Mouse (Mus musculus): ENCODE measurements around the gene Stub1. TPM values are rescaled to one million over a fixed set of nuclear protein-coding genes. Genes with fewer than 3 reads are reported as not detected.
"Not testable (repeated sequence)": the region's sequence is repeated elsewhere in the genome, so short reads cannot be mapped to it uniquely, and the experiment has no call there.

The Stub1 gene
- polyA plus RNA-seq, 1 experiment from 2014 or later = 353 TPM

DNA sequence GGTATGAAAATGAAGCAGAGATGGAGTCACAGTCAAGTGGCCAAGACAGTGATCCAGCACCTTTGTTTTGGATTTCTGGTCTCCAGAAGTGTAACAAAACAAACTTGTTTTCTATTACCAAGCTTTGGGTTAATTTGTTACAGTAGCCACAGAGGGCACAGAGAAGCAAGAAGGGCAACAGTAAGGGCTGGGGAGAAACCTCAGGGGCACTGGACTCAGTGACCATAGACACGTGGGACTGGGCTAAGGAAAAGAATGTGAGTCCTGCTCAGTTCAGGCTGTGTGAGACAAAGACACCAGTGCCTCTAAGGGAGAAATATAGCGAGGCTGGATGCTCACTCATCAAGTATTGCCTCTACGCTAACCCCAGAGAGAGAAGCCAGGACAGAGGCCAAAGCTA, 39.5 kb upstream of the Stub1 start:
- DNase-seq (ENCODE audit: low spot score) (no peak), ATAC-seq (ENCODE audit: insufficient number of reproducible peaks, low FRiP score, low TSS enrichment, low read depth) (no peak)
- 0 out of 2 replicates have a peak, but pooled peaks cover under 1% of the 10 kb centered on the region for H3K36me3 ChIP-seq (ENCODE audit: control insufficient read depth, insufficient read depth, low read length)
- H3K4me2 ChIP-seq (ENCODE audit: low read depth, severe bottlenecking) = no peak overlapping the region
- H3K27ac ChIP-seq (replicated peaks; ENCODE audit: low read depth, low read length) = no peak overlapping the region
- H3K9me3 ChIP-seq (ENCODE audit: control insufficient read depth, low read length) = no peaks in the 10 kb centered on the region
- no peak overlapping the region for H3K9ac ChIP-seq (ENCODE audit: low read length)
- peaks cover 14% of the 10 kb centered on the region for H3K4me1 ChIP-seq (ENCODE audit: control insufficient read depth, insufficient read depth, low read length)
- no peak overlapping the region for H3K4me3 ChIP-seq (ENCODE audit: low read depth, low read length)
- H3K27me3 ChIP-seq (ENCODE audit: control insufficient read depth, insufficient read depth, low read length) = no peaks in the 10 kb centered on the region
- 84% methylated on average over 3 of the region's 3 CpGs for WGBS

DNA sequence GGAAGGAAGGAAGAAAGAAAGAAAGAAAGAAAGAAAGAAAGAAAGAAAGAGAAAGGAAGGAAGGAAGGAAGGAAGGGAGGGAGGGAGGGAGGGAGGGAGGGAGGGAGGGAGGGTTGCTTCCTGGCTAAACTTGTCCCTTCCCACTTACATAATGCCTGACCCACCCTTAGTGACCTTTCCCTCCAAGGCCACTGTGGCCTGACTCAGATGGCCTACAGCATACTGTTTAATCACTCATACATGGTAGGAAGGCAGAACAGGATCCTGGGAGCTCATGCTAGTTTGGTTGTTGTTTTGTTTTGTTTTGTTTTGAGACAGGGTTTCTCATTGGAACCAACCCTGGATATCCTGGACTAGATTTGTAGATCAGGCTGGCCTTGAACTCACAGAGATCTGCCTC, 38.4 kb upstream of the Stub1 start:
- not testable (repeated sequence) for H3K9ac ChIP-seq (ENCODE audit: low read length); DNase-seq (ENCODE audit: low spot score); ATAC-seq (ENCODE audit: insufficient number of reproducible peaks, low FRiP score, low TSS enrichment, low read depth); H3K27ac ChIP-seq (replicated peaks; ENCODE audit: low read depth, low read length); H3K27me3 ChIP-seq (ENCODE audit: control insufficient read depth, insufficient read depth, low read length); H3K4me3 ChIP-seq (ENCODE audit: low read depth, low read length); H3K4me2 ChIP-seq (ENCODE audit: low read depth, severe bottlenecking); H3K36me3 ChIP-seq (ENCODE audit: control insufficient read depth, insufficient read depth, low read length); H3K9me3 ChIP-seq (ENCODE audit: control insufficient read depth, low read length)
- H3K4me1 ChIP-seq (ENCODE audit: control insufficient read depth, insufficient read depth, low read length) = peaks cover 14% of the 10 kb centered on the region

DNA sequence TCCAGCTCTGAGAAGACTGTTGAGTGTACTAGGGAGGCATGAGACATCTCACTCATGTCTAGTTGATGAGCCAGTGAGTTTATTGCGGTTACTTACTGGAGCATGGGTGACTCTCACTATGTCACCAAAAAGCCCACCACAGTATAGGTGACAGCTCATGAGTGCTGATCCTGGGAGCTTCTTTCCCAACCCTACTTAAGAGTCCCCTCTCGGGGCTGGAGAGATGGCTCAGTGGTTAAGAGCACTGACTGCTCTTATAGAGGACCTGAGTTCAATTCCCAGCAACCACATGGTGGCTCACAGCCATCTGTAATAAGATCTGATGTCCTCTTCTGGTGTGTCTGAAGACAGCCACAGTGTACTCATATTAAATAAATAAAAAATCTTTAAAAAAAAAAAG, 36.8 kb upstream of the Stub1 start:
- Histone ChIP-seq H3K36me3 (ENCODE audit: control insufficient read depth, insufficient read depth, low read length) (no peaks in the 10 kb centered on the region), H3K27ac (replicated peaks; ENCODE audit: low read depth, low read length) (no peak overlapping the region), H3K4me3 (ENCODE audit: low read depth, low read length) (no peak overlapping the region), H3K4me2 (ENCODE audit: low read depth, severe bottlenecking) (no peak overlapping the region), H3K9me3 (ENCODE audit: control insufficient read depth, low read length) (no peaks in the 10 kb centered on the region), H3K9ac (ENCODE audit: low read length) (no peak overlapping the region), H3K27me3 (ENCODE audit: control insufficient read depth, insufficient read depth, low read length) (no peaks in the 10 kb centered on the region), H3K4me1 (ENCODE audit: control insufficient read depth, insufficient read depth, low read length) (peaks cover 6% of the 10 kb centered on the region)
- ATAC-seq (ENCODE audit: insufficient number of reproducible peaks, low FRiP score, low TSS enrichment, low read depth) = no peak
- 83% methylated on average over 2 of the region's 2 CpGs for WGBS
- DNase-seq (ENCODE audit: low spot score) = no peak

DNA sequence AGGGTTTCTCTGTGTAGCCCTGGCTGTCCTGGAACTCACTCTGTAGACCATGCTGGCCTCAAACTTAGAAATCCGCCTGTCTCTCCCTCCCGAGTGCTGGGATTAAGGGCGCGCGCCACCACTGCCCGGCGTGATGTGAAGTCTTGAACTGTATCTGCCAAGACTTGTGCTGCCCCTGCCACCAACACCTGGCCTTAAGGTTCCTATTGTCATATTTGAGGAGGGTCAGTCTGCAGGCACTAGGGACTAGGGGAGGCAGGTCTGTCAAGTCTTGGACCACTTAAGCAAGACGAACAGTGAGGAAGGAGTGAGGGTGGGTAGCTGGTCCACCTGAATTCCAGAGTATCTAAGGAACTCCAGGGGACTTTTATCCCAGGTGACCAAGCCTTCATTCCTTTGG, 36.3 kb upstream of the Stub1 start:
- Histone ChIP-seq H3K9me3 (ENCODE audit: control insufficient read depth, low read length) (no peaks in the 10 kb centered on the region), H3K27ac (replicated peaks; ENCODE audit: low read depth, low read length) (no peak overlapping the region), H3K27me3 (ENCODE audit: control insufficient read depth, insufficient read depth, low read length) (no peaks in the 10 kb centered on the region), H3K9ac (ENCODE audit: low read length) (no peak overlapping the region), H3K4me3 (ENCODE audit: low read depth, low read length) (no peak overlapping the region), H3K4me1 (ENCODE audit: control insufficient read depth, insufficient read depth, low read length) (peaks cover 6% of the 10 kb centered on the region), H3K4me2 (ENCODE audit: low read depth, severe bottlenecking) (no peak overlapping the region), H3K36me3 (ENCODE audit: control insufficient read depth, insufficient read depth, low read length) (no peaks in the 10 kb centered on the region)
- DNase-seq (ENCODE audit: low spot score) = no peak
- 89% methylated on average over 8 of the region's 8 CpGs for WGBS
- no peak for ATAC-seq (ENCODE audit: insufficient number of reproducible peaks, low FRiP score, low TSS enrichment, low read depth)

DNA sequence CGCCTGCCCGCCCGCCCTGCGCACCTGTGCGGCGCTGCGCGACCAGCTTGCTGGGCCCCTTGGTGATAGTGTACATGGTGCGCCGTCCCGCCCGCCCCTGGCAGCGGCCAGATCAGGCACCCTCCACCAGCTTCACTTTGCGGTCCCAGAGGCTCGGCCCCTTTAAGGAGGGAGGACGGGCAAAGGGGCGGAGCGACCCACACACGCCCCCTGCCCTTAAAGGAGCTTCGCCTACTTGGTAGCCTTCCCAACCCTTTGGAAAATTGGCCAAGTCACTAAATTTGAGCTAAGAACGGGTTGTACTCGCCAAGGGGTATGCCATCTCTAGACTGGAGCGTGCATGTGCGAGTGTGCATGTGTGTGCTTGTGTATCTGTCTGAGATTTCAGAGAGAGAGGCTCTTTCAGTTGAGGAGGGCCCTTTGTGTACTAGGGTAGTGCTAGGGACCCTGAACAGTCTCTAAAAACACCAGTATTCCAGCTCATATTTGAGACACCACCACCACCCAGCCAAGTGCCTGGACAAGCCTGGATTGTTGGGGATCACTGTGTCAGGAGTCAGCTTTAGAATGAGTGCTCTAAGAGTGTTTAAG, 35.5 kb upstream of the Stub1 start, which contains the start of gene Mcrip2:
Gene Mcrip2, minus strand, starts transcription at position 164 of the 591 bp plus-strand sequence.
- Histone ChIP-seq H3K9ac (ENCODE audit: low read length) (peak within 1 kb of the TSS; percentile 60), H3K27me3 (ENCODE audit: control insufficient read depth, insufficient read depth, low read length) (no peaks in the 10 kb centered on the region), H3K4me1 (ENCODE audit: control insufficient read depth, insufficient read depth, low read length) (peaks cover 6% of the 10 kb centered on the region), H3K4me3 (ENCODE audit: low read depth, low read length) (peak within 1 kb of the TSS; percentile 82), H3K36me3 (ENCODE audit: control insufficient read depth, insufficient read depth, low read length) (no peaks in the 10 kb centered on the region), H3K27ac (replicated peaks; ENCODE audit: low read depth, low read length) (peak within 1 kb of the TSS; percentile 65), H3K9me3 (ENCODE audit: control insufficient read depth, low read length) (no peaks in the 10 kb centered on the region), H3K4me2 (ENCODE audit: low read depth, severe bottlenecking) (peak within 1 kb of the TSS; percentile 98)
- ATAC-seq (ENCODE audit: insufficient number of reproducible peaks, low FRiP score, low TSS enrichment, low read depth) (peak; percentile 81), DNase-seq (ENCODE audit: low spot score) (peak; percentile 81)
- under 1% methylated on average over 24 of the region's 24 CpGs for WGBS

DNA sequence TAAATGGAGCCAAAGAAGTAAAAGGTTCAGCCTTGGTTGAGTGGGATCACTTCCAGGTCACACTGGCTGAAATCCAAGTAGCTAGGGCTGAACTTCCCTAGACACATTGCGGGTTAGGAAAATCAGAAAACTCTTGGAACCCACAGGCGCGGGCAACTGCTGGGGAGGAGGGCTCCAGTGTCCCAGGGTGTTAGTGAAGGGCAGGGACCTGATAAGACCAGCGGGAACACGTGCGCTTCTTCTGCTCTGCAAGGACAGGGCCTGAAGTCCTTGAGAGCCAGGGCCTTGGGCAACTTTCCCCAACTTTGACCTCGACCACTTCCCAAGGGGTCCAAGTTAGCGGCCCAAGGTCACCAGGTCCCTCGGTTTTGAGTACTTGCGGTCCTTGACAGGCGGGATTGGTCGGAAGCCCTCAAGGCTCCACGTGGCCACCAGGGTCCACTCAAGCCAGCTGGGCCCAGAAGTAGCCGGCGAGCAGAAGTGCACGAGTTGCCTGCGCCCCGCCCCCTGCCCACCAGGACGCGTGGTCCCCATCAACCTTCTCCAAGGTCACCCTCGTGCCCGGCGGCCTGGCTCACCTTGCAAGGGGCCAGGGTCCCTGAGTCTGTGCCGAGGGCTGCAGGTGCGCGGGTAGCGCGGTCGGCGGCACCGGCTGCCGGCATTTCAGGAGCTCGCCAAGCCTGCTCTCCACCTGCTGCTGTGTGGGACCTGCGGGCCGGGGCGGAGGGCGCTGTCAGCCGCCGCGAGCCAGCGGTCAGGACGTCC, 34.8 kb upstream of the Stub1 start:
- no peak for DNase-seq (ENCODE audit: low spot score)
- Histone ChIP-seq H3K36me3 (ENCODE audit: control insufficient read depth, insufficient read depth, low read length) (no peaks in the 10 kb centered on the region), H3K4me2 (ENCODE audit: low read depth, severe bottlenecking) (peak overlapping the region; percentile 98), H3K4me1 (ENCODE audit: control insufficient read depth, insufficient read depth, low read length) (peaks cover 6% of the 10 kb centered on the region), H3K27me3 (ENCODE audit: control insufficient read depth, insufficient read depth, low read length) (no peaks in the 10 kb centered on the region), H3K9ac (ENCODE audit: low read length) (peak overlapping the region; percentile 60), H3K4me3 (ENCODE audit: low read depth, low read length) (peak overlapping the region; percentile 82), H3K27ac (replicated peaks; ENCODE audit: low read depth, low read length) (no peak overlapping the region), H3K9me3 (ENCODE audit: control insufficient read depth, low read length) (no peaks in the 10 kb centered on the region)
- 2% methylated on average over 42 of the region's 42 CpGs for WGBS
- ATAC-seq (ENCODE audit: insufficient number of reproducible peaks, low FRiP score, low TSS enrichment, low read depth) = peak; percentile 45; the same call in 1 of the 2 replicates

DNA sequence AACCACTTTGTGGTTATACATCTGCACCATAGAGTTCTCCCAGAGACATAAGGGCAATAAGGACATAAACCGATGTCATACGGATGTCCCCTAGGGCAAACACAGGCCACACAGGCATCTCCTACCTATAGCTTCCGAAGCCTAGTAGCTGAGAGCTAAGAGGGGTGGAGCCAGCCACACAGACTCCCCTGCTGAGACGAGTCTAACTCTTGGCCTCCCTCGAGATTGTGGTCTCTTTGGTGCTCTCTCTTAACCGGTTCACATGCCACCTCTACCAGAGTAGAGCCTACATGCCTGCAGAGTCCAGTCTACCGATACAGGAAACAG, 34.3 kb upstream of the Stub1 start:
- Histone ChIP-seq H3K27me3 (ENCODE audit: control insufficient read depth, insufficient read depth, low read length) (no peaks in the 10 kb centered on the region), H3K9ac (ENCODE audit: low read length) (no peak overlapping the region), H3K4me2 (ENCODE audit: low read depth, severe bottlenecking) (peak overlapping the region; percentile 98), H3K9me3 (ENCODE audit: control insufficient read depth, low read length) (no peaks in the 10 kb centered on the region), H3K27ac (replicated peaks; ENCODE audit: low read depth, low read length) (no peak overlapping the region), H3K4me1 (ENCODE audit: control insufficient read depth, insufficient read depth, low read length) (peaks cover 6% of the 10 kb centered on the region), H3K36me3 (ENCODE audit: control insufficient read depth, insufficient read depth, low read length) (no peaks in the 10 kb centered on the region), H3K4me3 (ENCODE audit: low read depth, low read length) (peak overlapping the region; percentile 82)
- no peak for ATAC-seq (ENCODE audit: insufficient number of reproducible peaks, low FRiP score, low TSS enrichment, low read depth)
- DNase-seq (ENCODE audit: low spot score) = no peak
- WGBS = 12% methylated on average over 7 of the region's 7 CpGs

DNA sequence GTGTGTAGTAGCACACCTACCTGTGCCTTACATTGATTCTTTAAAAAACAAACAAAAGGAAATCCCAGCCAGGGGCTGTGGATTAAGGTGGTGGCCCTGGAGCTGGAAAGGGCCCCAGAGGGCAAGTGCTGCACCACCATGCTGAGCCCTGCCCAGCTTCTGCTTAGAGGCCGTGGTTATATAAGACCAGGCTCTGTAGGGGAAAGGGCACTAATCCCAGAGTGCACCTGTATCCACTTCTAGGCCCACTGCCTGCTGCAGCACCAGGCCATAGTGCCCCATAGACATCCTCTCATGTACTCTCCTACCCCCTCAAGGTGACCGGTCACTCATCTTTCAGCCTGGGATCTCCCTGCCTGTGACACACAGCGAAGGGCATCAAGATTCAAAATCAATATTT, 33.0 kb upstream of the Stub1 start:
- H3K36me3 ChIP-seq (ENCODE audit: control insufficient read depth, insufficient read depth, low read length) = no peaks in the 10 kb centered on the region
- H3K27ac ChIP-seq (replicated peaks; ENCODE audit: low read depth, low read length) = no peak overlapping the region
- no peak overlapping the region for H3K9ac ChIP-seq (ENCODE audit: low read length)
- H3K9me3 ChIP-seq (ENCODE audit: control insufficient read depth, low read length) = no peaks in the 10 kb centered on the region
- WGBS = 93% methylated on average over 3 of the region's 3 CpGs
- no peak for DNase-seq (ENCODE audit: low spot score)
- no peak for ATAC-seq (ENCODE audit: insufficient number of reproducible peaks, low FRiP score, low TSS enrichment, low read depth)
- H3K4me3 ChIP-seq (ENCODE audit: low read depth, low read length) = no peak overlapping the region
- H3K27me3 ChIP-seq (ENCODE audit: control insufficient read depth, insufficient read depth, low read length) = no peaks in the 10 kb centered on the region
- no peak overlapping the region for H3K4me2 ChIP-seq (ENCODE audit: low read depth, severe bottlenecking)
- peaks cover 9% of the 10 kb centered on the region for H3K4me1 ChIP-seq (ENCODE audit: control insufficient read depth, insufficient read depth, low read length)

Data from limb, embryonic 11.5 days (tissue).